Mouse (Mus musculus) embryonic fibroblast, embryonic 13.5 days (primary cell): ENCODE results near the gene Gm19426.

ENCODE experiments used
- CTCF ChIP-seq: IDR thresholded peaks from 2 replicates; pipeline ENCODE4 v1.5.1; 2011; ENCODE audit warnings: mild to moderate bottlenecking, control low read depth, low read length, moderate library complexity, borderline replicate concordance; ENCODE audit not compliant: insufficient read depth
- POLR2A ChIP-seq: IDR thresholded peaks from 2 replicates; pipeline ENCODE4 v1.6.1; 2011; ENCODE audit warnings: low read depth, mild to moderate bottlenecking, control low read depth, low read length, moderate library complexity

DNA sequence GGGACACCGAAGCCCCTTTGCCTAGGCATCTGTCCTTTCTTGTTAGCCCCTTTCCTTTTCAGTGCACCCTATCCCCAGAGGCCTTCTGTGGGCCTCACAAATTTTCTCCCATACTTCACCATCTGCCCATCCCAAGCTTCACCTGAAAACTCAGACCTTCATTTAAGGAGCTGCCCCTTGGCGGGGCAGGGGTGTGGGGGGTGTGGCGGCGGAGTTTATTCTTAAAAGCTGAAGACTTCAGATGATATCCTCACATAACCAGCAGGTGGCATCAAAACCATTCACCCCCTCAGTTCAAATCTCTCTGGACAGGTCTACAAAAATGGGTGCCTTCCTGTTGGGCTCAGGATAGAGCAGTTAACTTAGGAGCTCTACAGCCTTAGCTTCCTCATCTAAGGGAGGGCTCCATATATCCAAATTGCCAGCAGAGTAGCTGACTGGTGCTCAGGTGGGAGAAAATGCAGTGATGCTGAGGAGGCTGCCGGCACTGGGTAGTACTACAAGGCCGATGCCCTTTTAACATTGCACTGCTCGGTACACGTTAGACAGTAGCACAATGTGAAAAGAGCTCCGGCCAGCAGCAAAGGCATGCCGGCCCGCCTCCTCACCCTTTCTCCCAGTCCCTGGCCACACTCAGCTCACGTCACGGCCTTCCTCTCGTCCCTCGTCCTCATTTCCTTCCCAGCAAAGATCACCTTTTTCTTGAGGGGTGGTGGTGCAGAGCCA, 2.7 kb downstream of the Gm19426 start:
- TF ChIP-seq CTCF, result no peak
- 0 out of 2 replicates have a peak, but pooled peaks have one; percentile 5 for TF ChIP-seq POLR2A
